Mouse (Mus musculus): ENCODE measurements around the gene Akr1e1. TPM values are rescaled to one million over a fixed set of nuclear protein-coding genes. Genes with fewer than 3 reads are reported as not detected.

Gene Akr1e1
- polyA plus RNA-seq (2012; rRNA removed) (16.0 and 33.3 TPM in 2 replicates), polyA plus RNA-seq (2014; fragmentation: Nextera tagmentation; extraction: Ambion mirVana) (32.3 and 34.3 TPM in 2 replicates)

- peak within 1 kb of the TSS; percentile 72 for H3K27ac ChIP-seq (replicated peaks; ENCODE audit: low read depth, low read length)
- H3K27me3 ChIP-seq (ENCODE audit: control insufficient read depth, insufficient read depth, low read length) = no peaks in the 10 kb centered on the region
- H3K9me3 ChIP-seq (ENCODE audit: control insufficient read depth, low read length) = no peaks in the 10 kb centered on the region
- peak; percentile 91; the same call in 1 of the 2 replicates for TF ChIP-seq POLR2A (IDR thresholded peaks at IDR 0.05; ENCODE audit: borderline replicate concordance, extremely low read depth, insufficient read depth, insufficient read length)
- H3K9ac ChIP-seq (ENCODE audit: low read depth, low read length, severe bottlenecking) = peak within 1 kb of the TSS; percentile 69
- DNase-seq (ENCODE audit: low spot score) (peak; percentile 96), ATAC-seq (ENCODE audit: low FRiP score, low read depth) (peak; percentile 99)
- 3% methylated on average over 10 of the region's 10 CpGs for WGBS
- H3K36me3 ChIP-seq (ENCODE audit: control insufficient read depth, insufficient read depth, low read length) = no peaks in the 10 kb centered on the region
- H3K4me3 ChIP-seq (replicated peaks; ENCODE audit: low read length) = peak within 1 kb of the TSS; percentile 56
- peak within 1 kb of the TSS; percentile 65 for H3K4me2 ChIP-seq (replicated peaks; ENCODE audit: low read depth, low read length, severe bottlenecking)
- no peaks in the 10 kb centered on the region for H3K4me1 ChIP-seq (ENCODE audit: control insufficient read depth, insufficient read depth, low read length)
These were observed at the start of gene Akr1e1 for GRCm38 (mm10) chr13:4608961-4609409. Gene Akr1e1, minus strand, starts transcription at chr13:4609174.

- Histone ChIP-seq H3K36me3 (ENCODE audit: control insufficient read depth, insufficient read depth, low read length) (no peaks in the 10 kb centered on the region), H3K4me3 (replicated peaks; ENCODE audit: low read length) (no peak overlapping the region), H3K27me3 (ENCODE audit: control insufficient read depth, insufficient read depth, low read length) (no peaks in the 10 kb centered on the region), H3K4me2 (replicated peaks; ENCODE audit: low read depth, low read length, severe bottlenecking) (no peak overlapping the region), H3K9ac (ENCODE audit: low read depth, low read length, severe bottlenecking) (no peak overlapping the region), H3K27ac (replicated peaks; ENCODE audit: low read depth, low read length) (no peak overlapping the region), H3K4me1 (ENCODE audit: control insufficient read depth, insufficient read depth, low read length) (no peaks in the 10 kb centered on the region), H3K9me3 (ENCODE audit: control insufficient read depth, low read length) (no peaks in the 10 kb centered on the region)
- no peak for TF ChIP-seq POLR2A (IDR thresholded peaks at IDR 0.05; ENCODE audit: borderline replicate concordance, extremely low read depth, insufficient read depth, insufficient read length)
- DNase-seq (ENCODE audit: low spot score) = no peak
- ATAC-seq (ENCODE audit: low FRiP score, low read depth) = no peak
- 81% methylated on average over 5 of the region's 5 CpGs for WGBS
These were observed 49.4 kb upstream of the Akr1e1 start for GRCm38 (mm10) chr13:4658346-4658745.

GRCm38 (mm10) chr13:4656277-4657146 is 47.5 kb upstream of the Akr1e1 start:
- 91% methylated on average over 16 of the region's 16 CpGs for WGBS
- Histone ChIP-seq H3K27ac (replicated peaks; ENCODE audit: low read depth, low read length) (no peak overlapping the region), H3K4me1 (ENCODE audit: control insufficient read depth, insufficient read depth, low read length) (no peaks in the 10 kb centered on the region), H3K36me3 (ENCODE audit: control insufficient read depth, insufficient read depth, low read length) (no peaks in the 10 kb centered on the region), H3K27me3 (ENCODE audit: control insufficient read depth, insufficient read depth, low read length) (no peaks in the 10 kb centered on the region), H3K9ac (ENCODE audit: low read depth, low read length, severe bottlenecking) (no peak overlapping the region), H3K4me3 (replicated peaks; ENCODE audit: low read length) (no peak overlapping the region), H3K9me3 (ENCODE audit: control insufficient read depth, low read length) (no peaks in the 10 kb centered on the region), H3K4me2 (replicated peaks; ENCODE audit: low read depth, low read length, severe bottlenecking) (no peak overlapping the region)
- no peak for DNase-seq (ENCODE audit: low spot score)
- no peak for TF ChIP-seq POLR2A (IDR thresholded peaks at IDR 0.05; ENCODE audit: borderline replicate concordance, extremely low read depth, insufficient read depth, insufficient read length)
- ATAC-seq (ENCODE audit: low FRiP score, low read depth) = no peak

GRCm38 (mm10) chr13:4650190-4650589 is 41.2 kb upstream of the Akr1e1 start:
- WGBS = 63% methylated on average over 3 of the region's 3 CpGs
- TF ChIP-seq POLR2A (IDR thresholded peaks at IDR 0.05; ENCODE audit: borderline replicate concordance, extremely low read depth, insufficient read depth, insufficient read length) = no peak

GRCm38 (mm10) chr13:4645248-4645647 is 36.3 kb upstream of the Akr1e1 start:
- Histone ChIP-seq H3K27ac (replicated peaks; ENCODE audit: low read depth, low read length) (no peak overlapping the region), H3K4me2 (replicated peaks; ENCODE audit: low read depth, low read length, severe bottlenecking) (no peak overlapping the region), H3K4me1 (ENCODE audit: control insufficient read depth, insufficient read depth, low read length) (no peaks in the 10 kb centered on the region), H3K9me3 (ENCODE audit: control insufficient read depth, low read length) (no peaks in the 10 kb centered on the region), H3K9ac (ENCODE audit: low read depth, low read length, severe bottlenecking) (no peak overlapping the region), H3K27me3 (ENCODE audit: control insufficient read depth, insufficient read depth, low read length) (no peaks in the 10 kb centered on the region), H3K36me3 (ENCODE audit: control insufficient read depth, insufficient read depth, low read length) (no peaks in the 10 kb centered on the region), H3K4me3 (replicated peaks; ENCODE audit: low read length) (no peak overlapping the region)
- WGBS = 87% methylated on average over 3 of the region's 3 CpGs
- no peak for ATAC-seq (ENCODE audit: low FRiP score, low read depth)
- DNase-seq (ENCODE audit: low spot score) = no peak
- no peak for TF ChIP-seq POLR2A (IDR thresholded peaks at IDR 0.05; ENCODE audit: borderline replicate concordance, extremely low read depth, insufficient read depth, insufficient read length)

More at GRCm38 (mm10) chr13:4650190-4650589, 41.2 kb upstream of the Akr1e1 start:
- no peaks in the 10 kb centered on the region for H3K36me3 ChIP-seq (ENCODE audit: control insufficient read depth, insufficient read depth, low read length)
- H3K4me3 ChIP-seq (replicated peaks; ENCODE audit: low read length) = no peak overlapping the region
- H3K27me3 ChIP-seq (ENCODE audit: control insufficient read depth, insufficient read depth, low read length) = no peaks in the 10 kb centered on the region
- H3K9me3 ChIP-seq (ENCODE audit: control insufficient read depth, low read length) = no peaks in the 10 kb centered on the region
- H3K27ac ChIP-seq (replicated peaks; ENCODE audit: low read depth, low read length) = no peak overlapping the region
- no peaks in the 10 kb centered on the region for H3K4me1 ChIP-seq (ENCODE audit: control insufficient read depth, insufficient read depth, low read length)
- DNase-seq (ENCODE audit: low spot score) (no peak), ATAC-seq (ENCODE audit: low FRiP score, low read depth) (no peak)
- no peak overlapping the region for H3K9ac ChIP-seq (ENCODE audit: low read depth, low read length, severe bottlenecking)
- no peak overlapping the region for H3K4me2 ChIP-seq (replicated peaks; ENCODE audit: low read depth, low read length, severe bottlenecking)

All from limb, embryonic 14.5 days (tissue).